Mouse (Mus musculus): ENCODE measurements at regions not wholly inside any gene's neighbourhood (a gene's known extent, or its start where the extent isn't known, plus 50 kb on each side); places are given as distances from the start of the nearest gene placed in this dataset.
A peak's percentile ranks its signal among the peaks of the same experiment; 100 is the strongest.

DNA sequence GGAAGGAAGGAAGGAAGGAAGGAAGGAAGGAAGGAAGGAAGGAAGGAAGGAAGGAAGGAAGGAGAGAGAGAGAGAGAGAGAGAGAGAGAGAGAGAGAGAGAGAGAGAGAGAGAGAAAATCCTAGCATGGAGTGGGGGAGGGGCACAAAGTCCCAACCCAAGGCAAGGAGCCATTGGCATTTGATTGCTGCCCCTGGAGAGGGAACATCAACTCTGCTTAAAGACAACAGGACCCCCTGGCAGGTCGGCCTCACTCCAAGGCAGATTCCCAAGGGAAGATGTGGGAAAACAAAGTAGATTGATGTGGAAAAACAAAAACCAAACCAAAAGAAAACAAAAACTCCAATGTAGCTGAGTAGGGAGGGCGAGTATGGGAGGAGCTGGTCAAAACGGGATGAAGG lies 49.9 kb upstream of the Fzd10 start:
- DNase-seq (ENCODE audit: extremely low spot score, low spot score): no peak

DNA sequence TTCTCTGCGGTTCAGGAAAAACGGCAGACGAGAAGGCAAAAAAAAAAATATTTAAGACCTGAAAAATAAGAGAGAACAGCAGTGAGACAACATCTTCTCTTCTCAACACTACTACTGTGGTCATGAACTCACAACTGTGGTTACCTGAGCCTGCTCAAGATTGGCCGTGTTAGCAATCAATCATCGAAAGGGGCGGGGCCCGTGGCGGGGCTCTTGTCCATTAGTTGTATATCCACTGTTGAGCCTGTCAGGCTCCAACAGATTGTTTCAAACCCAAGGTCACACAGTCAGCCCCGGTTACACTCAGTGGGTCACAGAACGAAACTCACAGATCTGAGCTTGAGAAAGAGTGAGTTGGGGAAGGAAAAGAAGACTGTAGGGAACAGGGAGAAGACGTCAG lies 50.8 kb upstream of the Fzd10 start:
- no peak for DNase-seq (ENCODE audit: extremely low spot score, low spot score)

DNA sequence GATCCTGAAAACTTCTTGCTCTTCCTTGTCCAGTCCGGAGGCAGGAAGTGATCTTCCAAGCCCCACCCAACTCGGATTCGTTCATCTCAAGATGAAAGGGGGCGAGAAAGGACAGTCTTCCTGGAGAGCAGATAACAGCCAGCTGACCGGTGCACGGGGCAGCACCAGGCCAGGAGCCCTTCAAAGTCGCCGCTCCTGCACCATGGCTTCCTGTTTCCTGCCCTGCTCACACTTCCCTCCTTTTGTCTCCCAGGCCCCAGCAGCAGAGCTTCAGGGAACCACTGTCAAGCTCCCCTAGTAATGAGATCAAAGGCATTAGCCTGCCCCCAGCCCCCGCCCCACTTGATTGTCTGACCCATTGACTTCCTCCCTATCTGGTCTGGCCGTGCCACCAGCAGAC lies 58.6 kb upstream of the Fzd10 start:
- DNase-seq (ENCODE audit: extremely low spot score, low spot score): peak; percentile 44

- DNase-seq (ENCODE audit: extremely low spot score, low spot score): no peak
These were observed 62.0 kb upstream of the Fzd10 start for GRCm38 (mm10) chr5:128538646-128539045.

DNA sequence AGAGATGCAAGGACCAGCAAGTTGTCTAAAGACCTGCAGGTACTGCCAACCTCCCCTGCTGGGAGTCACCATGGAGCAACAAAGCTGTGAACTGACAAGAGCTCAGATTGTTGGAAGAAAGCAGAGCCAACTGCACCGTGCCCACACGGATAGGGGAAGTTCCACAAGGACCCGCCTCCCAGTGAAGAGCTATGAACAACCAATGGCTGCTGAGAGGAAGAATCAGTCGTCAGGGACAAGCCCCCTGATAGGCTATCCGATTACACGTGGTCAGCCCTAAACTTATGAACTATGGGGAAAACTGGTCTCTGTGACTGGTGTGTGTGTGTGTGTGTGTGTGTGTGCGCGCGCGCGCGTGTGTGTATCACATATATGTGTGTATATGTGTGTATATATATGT lies 63.4 kb upstream of the Fzd10 start:
- DNase-seq (ENCODE audit: extremely low spot score, low spot score): peak; percentile 20

GRCm38 (mm10) chr5:128536393-128536792 lies 64.3 kb upstream of the Fzd10 start:
- DNase-seq (ENCODE audit: extremely low spot score, low spot score): no peak

DNA sequence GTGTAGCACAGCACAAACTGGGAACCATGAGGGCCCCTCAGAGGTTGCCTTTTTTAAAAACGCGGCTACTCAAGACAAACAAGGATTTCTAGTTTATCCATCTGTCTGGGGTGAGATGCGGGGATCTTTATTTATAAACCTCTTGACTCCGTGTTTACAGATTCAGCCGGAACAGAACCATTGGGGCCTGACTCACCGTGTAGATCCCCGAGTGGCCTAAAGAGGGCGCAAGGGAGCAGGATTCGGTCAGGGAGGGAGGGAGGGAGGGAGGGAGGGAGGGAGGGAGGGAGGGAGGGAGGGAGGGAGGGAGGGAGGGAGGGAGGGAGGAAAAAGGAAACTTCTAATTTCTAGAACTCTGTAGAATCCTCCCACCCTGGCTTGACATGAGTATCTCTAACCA lies 73.4 kb upstream of the Fzd10 start:
- DNase-seq (ENCODE audit: extremely low spot score, low spot score): no peak

- no peak for DNase-seq (ENCODE audit: extremely low spot score, low spot score)
These were observed 74.2 kb upstream of the Fzd10 start for GRCm38 (mm10) chr5:128526432-128526831.

DNA sequence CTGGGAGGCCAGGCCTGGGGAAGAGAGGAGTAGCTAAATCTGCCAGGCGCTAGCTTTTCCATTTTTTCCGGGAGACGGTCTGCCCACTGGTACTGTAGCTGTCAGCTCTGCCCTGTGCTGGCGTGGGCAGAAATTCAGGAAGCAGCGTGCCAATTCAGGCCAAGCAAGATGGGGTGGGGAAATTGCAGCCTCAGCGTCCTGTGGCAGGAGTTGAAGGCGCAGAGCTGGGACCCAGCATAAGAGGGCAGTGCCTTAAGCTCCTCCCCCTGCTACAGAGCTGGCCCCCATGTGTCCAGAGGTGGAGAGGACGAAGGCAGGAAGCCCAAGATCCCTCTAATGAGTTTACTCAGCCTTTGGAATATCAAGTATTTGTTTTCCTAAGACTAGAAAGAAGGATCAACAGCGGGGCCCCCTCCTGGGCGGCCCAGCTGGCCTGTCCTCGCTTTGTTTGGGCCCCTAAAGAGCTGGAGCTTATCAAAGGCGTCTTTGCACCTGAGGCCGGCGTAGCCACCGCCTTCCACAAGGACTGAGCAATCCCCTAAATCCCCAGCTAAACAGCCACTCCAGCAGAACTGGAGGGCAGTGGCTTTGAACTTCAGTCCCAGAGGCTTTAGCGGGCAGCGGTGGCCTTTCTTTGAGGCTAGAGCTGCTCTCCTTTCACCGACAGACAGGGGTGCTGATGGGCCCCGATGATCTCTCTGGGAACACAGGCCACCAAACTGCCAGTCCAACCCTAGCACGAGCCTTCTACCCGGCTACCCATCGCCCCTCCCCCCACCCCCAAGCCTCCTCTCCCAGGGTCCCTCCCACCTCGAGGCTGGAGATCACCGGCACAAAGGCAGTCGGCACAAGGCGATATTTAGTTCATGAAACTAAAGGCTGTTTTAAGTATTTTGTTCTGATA lies 76.0 kb upstream of the Fzd10 start:
- peak; percentile 40 for DNase-seq (ENCODE audit: extremely low spot score, low spot score)

- DNase-seq (ENCODE audit: extremely low spot score, low spot score): peak; percentile 83
These were observed 78.0 kb upstream of the Fzd10 start for GRCm38 (mm10) chr5:128522667-128523066.

DNA sequence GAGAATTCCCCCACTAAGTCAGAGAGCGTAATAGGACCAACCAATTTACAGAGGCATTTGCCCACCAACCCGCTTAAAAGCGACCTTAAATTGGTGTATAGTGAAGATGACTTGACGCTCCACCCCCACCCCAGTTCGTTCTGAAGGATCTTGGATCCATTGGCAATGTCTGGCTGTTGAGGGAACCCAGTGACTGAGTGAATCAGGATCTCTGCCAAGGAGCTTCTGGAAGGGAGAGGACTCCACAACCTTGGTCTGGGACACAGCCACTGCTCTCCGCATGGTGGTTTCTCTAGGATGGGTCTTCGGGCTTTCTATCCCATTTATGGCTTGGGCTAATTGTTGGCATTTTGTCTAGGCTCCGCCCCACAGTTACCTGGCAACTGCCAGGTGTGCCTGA lies 83.3 kb upstream of the Fzd10 start:
- DNase-seq (ENCODE audit: extremely low spot score, low spot score): no peak

DNA sequence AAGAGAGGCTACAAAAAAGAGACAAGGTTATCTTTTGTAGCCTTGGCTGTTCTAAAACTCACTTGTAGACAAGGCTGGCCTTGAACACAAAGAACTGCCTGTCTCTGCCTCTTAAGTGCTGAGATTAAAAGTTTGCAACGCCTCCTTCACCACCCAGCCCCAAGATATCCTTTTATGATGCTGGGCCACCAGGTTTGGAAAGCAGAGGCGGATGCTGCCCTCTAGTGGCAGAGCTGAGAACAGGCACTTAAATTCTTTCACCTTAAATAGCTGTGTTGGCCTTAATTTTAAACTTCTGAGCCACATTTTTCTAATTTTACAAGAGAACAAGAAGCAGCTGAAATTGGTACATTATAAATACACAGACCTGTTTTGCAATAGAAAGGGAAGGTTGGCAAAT lies 82.5 kb upstream of the Tmem132d start:
- DNase-seq (ENCODE audit: extremely low spot score, low spot score): peak; percentile 55

DNA sequence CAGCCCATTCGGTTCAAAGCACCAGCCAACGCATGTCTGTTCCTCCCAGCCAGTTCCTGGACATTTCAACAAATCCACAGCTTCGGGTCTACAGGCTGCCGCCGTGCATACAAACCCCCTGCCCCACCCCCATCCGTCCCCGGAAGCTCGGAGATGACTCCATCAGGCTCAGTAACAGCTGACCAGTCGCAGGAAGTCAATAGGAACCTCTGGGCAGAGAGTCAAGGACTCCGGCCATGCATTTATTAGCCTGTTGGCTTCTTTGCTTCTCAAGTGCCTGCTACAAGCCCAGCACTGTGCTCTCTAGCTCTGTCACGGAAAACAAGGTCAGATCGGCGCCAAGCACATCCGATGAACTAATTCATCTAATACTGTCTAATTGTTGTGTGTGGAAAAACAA lies 80.4 kb upstream of the Tmem132d start:
- DNase-seq (ENCODE audit: extremely low spot score, low spot score): no peak

DNA sequence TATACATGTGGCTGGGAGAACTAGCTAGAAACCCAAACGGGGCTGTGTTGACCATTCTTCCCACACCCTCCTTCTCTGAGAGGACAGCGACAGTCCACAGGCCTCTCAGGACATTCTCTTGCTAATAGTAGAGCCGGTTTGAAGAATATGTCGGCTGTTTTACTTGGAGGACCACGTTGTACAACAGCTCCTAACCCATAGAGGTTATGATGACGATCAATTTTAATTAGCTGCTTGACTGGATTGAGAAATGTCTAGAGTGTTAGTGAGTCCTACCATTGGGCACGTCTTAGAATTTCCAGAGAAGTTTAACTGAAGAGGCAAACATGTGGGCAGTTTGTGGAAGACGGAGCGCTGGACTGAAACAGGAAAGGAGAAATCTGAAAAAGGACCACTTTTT lies 79.7 kb upstream of the Tmem132d start:
- DNase-seq (ENCODE audit: extremely low spot score, low spot score): no peak

GRCm38 (mm10) chr5:128504502-128504901 lies 71.6 kb upstream of the Tmem132d start:
- peak; percentile 66 for DNase-seq (ENCODE audit: extremely low spot score, low spot score)

DNA sequence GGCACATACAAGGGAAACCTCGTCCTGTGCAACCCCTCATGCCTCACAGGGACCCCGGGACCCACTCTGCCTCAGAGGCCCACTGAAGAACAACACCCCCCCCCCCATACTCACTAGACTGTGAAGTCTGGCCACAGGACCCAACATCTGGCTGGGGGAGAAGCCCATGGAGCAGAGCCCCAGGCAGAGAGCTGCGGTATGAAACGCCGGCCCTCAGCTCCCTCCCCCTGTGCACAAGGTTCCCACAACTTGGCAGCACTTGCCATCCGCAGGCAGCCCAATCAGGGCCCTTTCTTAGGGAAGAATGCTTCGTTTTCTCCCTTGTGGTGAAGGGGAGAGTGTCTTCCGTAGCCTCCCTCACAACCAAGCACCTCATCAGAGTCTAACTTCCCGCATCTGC lies 66.6 kb upstream of the Tmem132d start:
- DNase-seq (ENCODE audit: extremely low spot score, low spot score): no peak

DNA sequence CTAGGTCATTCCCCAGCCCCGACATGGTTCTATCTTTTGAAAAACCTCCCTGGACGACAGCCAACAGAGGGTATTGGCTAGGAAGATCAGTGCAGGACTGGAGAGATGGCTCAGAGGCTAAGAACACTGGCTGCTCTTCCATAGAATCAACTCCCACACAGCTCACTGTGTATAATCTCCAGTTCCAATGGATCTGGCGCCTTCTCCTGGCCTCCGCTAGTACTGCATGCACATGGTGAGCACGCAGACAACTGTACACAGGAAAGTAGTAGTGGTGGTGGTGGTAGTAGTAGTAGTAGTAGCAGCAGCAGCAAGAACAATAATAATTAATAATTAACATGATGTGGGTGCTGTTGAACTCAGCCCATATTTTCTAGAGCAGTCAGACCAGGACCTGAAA lies 66.2 kb upstream of the Tmem132d start:
- DNase-seq (ENCODE audit: extremely low spot score, low spot score): peak; percentile 43

DNA sequence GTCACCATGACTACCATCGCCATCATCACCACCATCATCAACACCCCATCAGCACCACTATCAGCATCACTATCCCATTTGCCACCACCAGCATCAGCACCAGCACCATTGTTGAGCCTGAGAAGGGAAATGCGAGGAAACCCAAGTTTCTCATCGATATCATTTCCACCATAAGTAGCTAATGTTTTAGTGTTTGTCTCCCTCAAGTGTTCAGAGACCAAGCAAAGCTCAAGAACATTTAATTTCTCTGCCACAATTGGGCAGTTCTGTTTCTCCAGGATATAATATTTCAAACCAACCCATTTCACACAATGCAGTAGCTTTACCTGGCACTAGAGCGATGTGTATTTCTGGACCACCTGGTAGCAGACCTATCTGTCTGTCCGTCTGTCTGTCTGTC lies 59.7 kb upstream of the Tmem132d start:
- no peak for DNase-seq (ENCODE audit: extremely low spot score, low spot score)

- peak; percentile 36 for DNase-seq (ENCODE audit: extremely low spot score, low spot score)
These were observed 58.3 kb upstream of the Tmem132d start for GRCm38 (mm10) chr5:128491155-128491554.

GRCm38 (mm10) chr5:128488872-128489580 lies 56.1 kb upstream of the Tmem132d start:
- no peak for DNase-seq (ENCODE audit: extremely low spot score, low spot score)

GRCm38 (mm10) chr5:128487371-128487770 lies 54.5 kb upstream of the Tmem132d start:
- no peak for DNase-seq (ENCODE audit: extremely low spot score, low spot score)

- DNase-seq (ENCODE audit: extremely low spot score, low spot score): no peak
These were observed 51.2 kb upstream of the Tmem132d start for GRCm38 (mm10) chr5:128484116-128484515.

DNA sequence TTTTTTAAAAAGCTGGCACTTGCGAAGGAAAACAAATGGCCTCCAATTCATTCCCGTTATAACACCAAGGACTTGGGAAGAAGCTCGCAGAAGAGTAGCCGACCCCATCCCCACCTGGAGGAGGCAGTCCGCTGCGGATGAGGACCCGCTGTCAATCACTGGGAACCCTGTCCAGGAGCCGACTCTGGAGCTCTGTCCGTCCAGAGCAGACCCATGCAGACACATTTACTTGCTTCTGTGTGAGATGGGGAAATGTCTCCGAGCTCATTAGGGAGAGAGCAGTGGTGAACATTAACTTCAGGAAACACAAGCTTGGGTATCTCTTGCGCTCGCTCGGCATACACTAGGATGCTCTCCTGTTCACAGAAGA lies 50.5 kb upstream of the Tmem132d start:
- peak; percentile 33 for DNase-seq (ENCODE audit: extremely low spot score, low spot score)
